Mouse (Mus musculus): Measurements from ENCODE around the gene Nlk. TPM values are rescaled to one million over a fixed set of nuclear protein-coding genes. Genes with fewer than 3 reads are reported as not detected.
"Not testable (repeated sequence)": the region's sequence is repeated elsewhere in the genome, so short reads cannot be mapped to it uniquely, and the experiment has no call there.

The Nlk gene
- polyA plus RNA-seq, 1 experiment from 2014 or later = 18.5 TPM

DNA sequence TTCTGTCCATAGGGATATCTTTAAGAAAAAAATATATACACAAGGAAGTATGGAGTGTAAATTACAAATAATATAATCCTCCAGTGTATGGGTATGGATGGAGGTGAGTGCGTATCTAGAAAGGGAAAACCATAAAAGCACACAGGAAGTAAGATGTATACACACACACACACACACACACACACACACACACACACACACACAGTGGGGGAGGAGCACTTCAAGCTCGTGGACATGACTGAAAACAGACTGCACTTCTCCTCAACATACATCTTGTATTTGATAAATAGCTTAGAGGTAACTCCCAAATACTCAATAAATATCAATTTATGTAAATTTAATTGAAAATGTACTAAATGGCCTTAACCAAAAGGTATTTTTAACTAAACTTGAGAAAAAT lies 32.3 kb downstream of the Nlk start:
- WGBS = 91% methylated on average over 2 of the region's 2 CpGs
- Histone ChIP-seq H3K4me1 (peaks cover 18% of the 10 kb centered on the region), H3K36me3 (no peaks in the 10 kb centered on the region), H3K9me3 (replicated peaks) (no peaks in the 10 kb centered on the region), H3K27ac (replicated peaks) (no peak overlapping the region), H3K4me3 (no peak overlapping the region), H3K27me3 (ENCODE audit: low read depth, poor library complexity, severe bottlenecking) (no peaks in the 10 kb centered on the region)
- no peak for DNase-seq (ENCODE audit: low spot score)

DNA sequence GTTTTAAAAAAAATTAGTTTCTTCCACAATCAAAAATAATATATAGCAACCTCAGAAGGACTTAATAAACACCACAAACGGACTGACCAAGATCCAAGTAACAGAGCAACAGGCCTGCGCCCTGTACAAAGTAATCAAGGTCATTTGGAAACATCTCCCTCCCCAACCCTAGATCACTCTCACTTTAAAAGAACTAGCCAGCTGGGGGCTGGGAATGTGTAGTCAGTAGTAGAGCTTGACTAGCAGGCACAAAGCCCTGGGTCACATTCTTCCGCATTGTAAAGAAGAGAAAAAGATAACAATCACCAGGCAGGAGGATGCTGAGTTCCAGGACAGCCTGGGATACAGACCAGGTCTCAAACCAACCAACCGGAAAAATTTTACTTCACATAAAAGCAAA lies 33.3 kb downstream of the Nlk start:
- no peak for DNase-seq (ENCODE audit: low spot score)
- no peaks in the 10 kb centered on the region for H3K36me3 ChIP-seq
- peaks cover 11% of the 10 kb centered on the region for H3K4me1 ChIP-seq
- H3K27ac ChIP-seq (replicated peaks) = no peak overlapping the region
- H3K9me3 ChIP-seq (replicated peaks) = no peaks in the 10 kb centered on the region
- WGBS = 64% methylated on average over 4 of the region's 4 CpGs
- no peaks in the 10 kb centered on the region for H3K27me3 ChIP-seq (ENCODE audit: low read depth, poor library complexity, severe bottlenecking)
- H3K4me3 ChIP-seq = no peak overlapping the region

GRCm38 (mm10) chr11:78649143-78649542 lies 48.0 kb downstream of the Nlk start:
- DNase-seq (ENCODE audit: low spot score) = no peak
- Histone ChIP-seq H3K36me3 (no peaks in the 10 kb centered on the region), H3K4me3 (no peak overlapping the region), H3K27me3 (ENCODE audit: low read depth, poor library complexity, severe bottlenecking) (no peaks in the 10 kb centered on the region), H3K27ac (replicated peaks) (no peak overlapping the region), H3K4me1 (no peaks in the 10 kb centered on the region; the same call in 1 of the 2 replicates), H3K9me3 (replicated peaks) (no peaks in the 10 kb centered on the region)
- 93% methylated on average over 2 of the region's 2 CpGs for WGBS

DNA sequence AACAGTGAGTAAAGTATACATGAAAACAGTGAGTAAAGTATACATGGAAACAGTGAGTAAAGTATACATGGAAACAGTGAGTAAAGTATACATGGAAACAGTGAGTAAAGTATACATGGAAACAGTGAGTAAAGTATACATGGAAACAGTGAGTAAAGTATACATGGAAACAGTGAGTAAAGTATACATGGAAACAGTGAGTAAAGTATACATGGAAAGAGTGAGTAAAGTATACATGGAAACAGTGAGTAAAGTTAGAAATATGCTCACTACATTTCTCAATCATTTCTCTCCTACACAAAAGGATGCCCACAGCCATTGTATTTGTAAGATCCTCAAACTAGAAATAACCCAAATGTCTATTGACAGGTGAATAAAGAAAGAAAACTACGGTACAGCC lies 48.8 kb downstream of the Nlk start:
- WGBS = 98% methylated on average over 1 of the region's 1 CpGs
- not testable (repeated sequence) for H3K36me3 ChIP-seq; DNase-seq (ENCODE audit: low spot score)

GRCm38 (mm10) chr11:78643746-78644145 lies 53.4 kb downstream of the Nlk start:
- H3K27me3 ChIP-seq (ENCODE audit: low read depth, poor library complexity, severe bottlenecking) = no peaks in the 10 kb centered on the region
- H3K27ac ChIP-seq (replicated peaks) = no peak overlapping the region
- H3K36me3 ChIP-seq = no peaks in the 10 kb centered on the region
- no peak for DNase-seq (ENCODE audit: low spot score)
- H3K4me1 ChIP-seq = peaks cover 5% of the 10 kb centered on the region
- 93% methylated on average over 7 of the region's 7 CpGs for WGBS
- no peaks in the 10 kb centered on the region for H3K9me3 ChIP-seq (replicated peaks)
- H3K4me3 ChIP-seq = no peak overlapping the region

More for the DNA sequence above, 48.8 kb downstream of the Nlk start:
- not testable (repeated sequence) for H3K9me3 ChIP-seq (replicated peaks); H3K4me3 ChIP-seq; H3K4me1 ChIP-seq; H3K27ac ChIP-seq (replicated peaks); H3K27me3 ChIP-seq (ENCODE audit: low read depth, poor library complexity, severe bottlenecking)

DNA sequence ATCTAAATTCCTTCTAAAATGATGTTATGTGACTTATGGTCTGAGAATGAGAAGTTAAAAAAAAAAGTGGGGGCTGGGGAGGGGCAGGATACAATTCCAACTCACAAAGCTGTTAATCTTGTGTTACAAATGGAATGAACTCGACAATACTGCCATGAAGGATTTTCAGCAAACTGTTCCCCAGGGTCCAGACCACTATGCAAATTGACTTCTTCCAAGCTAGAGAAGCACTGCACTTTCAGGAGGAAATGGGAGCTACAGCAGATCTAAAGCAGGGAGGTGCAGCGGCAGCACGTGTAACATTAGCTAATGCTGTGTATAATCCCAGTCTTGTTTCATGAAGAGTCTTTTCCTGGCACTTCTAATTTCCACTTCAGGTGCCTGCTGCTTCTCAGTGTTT lies 55.0 kb downstream of the Nlk start:
- Histone ChIP-seq H3K4me1 (peaks cover 5% of the 10 kb centered on the region), H3K27ac (replicated peaks) (no peak overlapping the region), H3K27me3 (ENCODE audit: low read depth, poor library complexity, severe bottlenecking) (no peaks in the 10 kb centered on the region), H3K9me3 (replicated peaks) (peaks cover 6% of the 10 kb centered on the region), H3K4me3 (no peak overlapping the region), H3K36me3 (peaks cover 6% of the 10 kb centered on the region)
- no peak for DNase-seq (ENCODE audit: low spot score)
- 79% methylated on average over 3 of the region's 3 CpGs for WGBS

DNA sequence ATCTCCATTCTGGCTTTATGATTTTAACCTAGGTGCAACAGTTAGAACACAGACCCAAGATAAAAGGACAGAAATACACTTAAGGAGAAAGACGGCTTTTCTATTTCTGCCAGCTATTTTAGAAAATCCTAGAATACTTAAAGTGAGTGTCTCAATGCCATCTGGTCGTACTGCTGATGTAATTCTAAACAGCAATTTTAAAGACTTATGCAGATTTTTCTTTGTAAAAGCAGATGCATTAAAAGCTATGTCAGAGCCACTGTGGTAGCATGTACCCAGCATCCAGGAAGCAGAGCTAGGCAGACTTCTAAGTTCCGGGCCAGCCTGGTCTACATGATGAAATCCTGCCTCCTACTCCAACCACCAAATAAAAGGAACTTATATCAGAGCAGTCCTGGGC lies 56.1 kb downstream of the Nlk start:
- Histone ChIP-seq H3K36me3 (peaks cover 15% of the 10 kb centered on the region), H3K4me3 (no peak overlapping the region), H3K27me3 (ENCODE audit: low read depth, poor library complexity, severe bottlenecking) (no peaks in the 10 kb centered on the region), H3K27ac (replicated peaks) (no peak overlapping the region), H3K9me3 (replicated peaks) (peaks cover 11% of the 10 kb centered on the region), H3K4me1 (peaks cover 5% of the 10 kb centered on the region)
- WGBS = 95% methylated on average over 3 of the region's 3 CpGs
- DNase-seq (ENCODE audit: low spot score) = no peak

DNA sequence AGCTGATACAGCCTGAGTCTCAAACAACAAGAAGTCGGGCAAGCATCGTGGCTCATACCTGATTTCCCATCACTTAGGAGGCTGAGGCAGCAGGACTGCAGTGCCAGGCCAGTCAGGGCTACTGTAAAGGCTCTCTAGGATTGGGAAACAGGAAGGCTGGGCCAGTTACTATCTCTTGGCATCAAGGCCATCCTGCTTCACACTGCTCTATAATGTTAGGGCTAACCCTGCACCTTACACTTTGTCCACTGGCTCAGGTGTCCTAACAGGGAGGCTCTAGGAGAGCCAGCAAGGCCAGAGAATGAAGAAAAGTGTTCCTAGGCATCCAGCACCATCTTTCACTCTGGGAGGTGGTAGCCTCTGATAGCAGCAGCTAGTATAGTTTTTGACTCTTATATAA lies 64.4 kb downstream of the Nlk start:
- H3K9me3 ChIP-seq (replicated peaks) = peaks cover 11% of the 10 kb centered on the region
- H3K27me3 ChIP-seq (ENCODE audit: low read depth, poor library complexity, severe bottlenecking) = no peaks in the 10 kb centered on the region
- H3K27ac ChIP-seq (replicated peaks) = no peak overlapping the region
- no peaks in the 10 kb centered on the region for H3K4me1 ChIP-seq
- no peak for DNase-seq (ENCODE audit: low spot score)
- 88% methylated on average over 2 of the region's 2 CpGs for WGBS
- H3K4me3 ChIP-seq = no peak overlapping the region
- peaks cover 19% of the 10 kb centered on the region for H3K36me3 ChIP-seq

DNA sequence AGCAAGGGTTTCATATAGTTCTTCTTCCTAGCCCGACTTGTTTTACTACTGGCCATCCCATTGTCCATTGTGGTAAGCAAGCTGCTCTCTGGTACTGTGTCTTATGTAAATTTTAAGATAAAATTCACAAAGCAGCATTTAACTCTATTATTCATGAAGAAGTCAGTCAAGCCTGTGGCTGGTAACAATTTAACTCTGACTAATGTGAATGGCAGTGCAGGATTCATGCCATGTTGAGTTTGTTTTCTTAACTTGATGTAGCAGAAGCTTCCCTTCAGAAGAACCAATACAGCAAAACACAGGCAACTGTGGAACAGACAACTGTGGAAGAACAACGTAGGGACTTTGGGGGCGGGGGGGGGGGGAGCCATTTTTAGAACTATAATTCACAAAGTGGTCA lies 68.3 kb downstream of the Nlk start:
- no peak for DNase-seq (ENCODE audit: low spot score)
- H3K36me3 ChIP-seq = 0 out of 2 replicates have a peak, but pooled peaks cover 9% of the 10 kb centered on the region
- H3K4me1 ChIP-seq = no peaks in the 10 kb centered on the region
- no peaks in the 10 kb centered on the region for H3K9me3 ChIP-seq (replicated peaks)
- 83% methylated on average over 3 of the region's 3 CpGs for WGBS
- no peak overlapping the region for H3K4me3 ChIP-seq
- H3K27ac ChIP-seq (replicated peaks) = no peak overlapping the region
- H3K27me3 ChIP-seq (ENCODE audit: low read depth, poor library complexity, severe bottlenecking) = no peaks in the 10 kb centered on the region

DNA sequence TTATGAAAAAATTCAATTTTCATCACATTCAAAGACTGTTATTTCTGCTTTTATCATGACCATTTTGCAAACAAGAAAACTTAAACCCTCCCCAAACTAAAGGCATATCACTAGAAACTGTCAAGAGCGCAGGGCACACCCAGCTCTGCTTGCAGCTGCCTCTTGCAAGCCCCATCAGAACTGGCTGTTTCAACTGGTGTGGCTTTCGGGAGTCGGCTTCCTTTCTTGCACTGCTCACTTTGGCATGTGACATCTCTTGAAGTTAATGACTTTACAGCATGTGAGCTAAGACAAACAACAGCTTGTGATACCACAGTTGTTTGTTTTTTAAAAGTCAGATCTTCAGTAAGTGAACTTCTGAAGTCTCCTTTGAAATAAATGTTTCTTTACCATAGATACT lies 72.8 kb downstream of the Nlk start:
- Histone ChIP-seq H3K27me3 (ENCODE audit: low read depth, poor library complexity, severe bottlenecking) (no peaks in the 10 kb centered on the region), H3K9me3 (replicated peaks) (no peaks in the 10 kb centered on the region), H3K4me1 (0 out of 2 replicates have a peak, but pooled peaks cover 9% of the 10 kb centered on the region), H3K4me3 (no peak overlapping the region), H3K27ac (replicated peaks) (no peak overlapping the region), H3K36me3 (0 out of 2 replicates have a peak, but pooled peaks cover 6% of the 10 kb centered on the region)
- WGBS = 83% methylated on average over 3 of the region's 3 CpGs
- no peak for DNase-seq (ENCODE audit: low spot score)

GRCm38 (mm10) chr11:78621926-78622325 lies 75.2 kb downstream of the Nlk start:
- H3K27me3 ChIP-seq (ENCODE audit: low read depth, poor library complexity, severe bottlenecking) = no peaks in the 10 kb centered on the region
- H3K9me3 ChIP-seq (replicated peaks) = no peaks in the 10 kb centered on the region
- DNase-seq (ENCODE audit: low spot score) = no peak
- H3K36me3 ChIP-seq = peaks cover 15% of the 10 kb centered on the region
- 0 out of 2 replicates have a peak, but pooled peaks cover 9% of the 10 kb centered on the region for H3K4me1 ChIP-seq
- no peak overlapping the region for H3K4me3 ChIP-seq
- H3K27ac ChIP-seq (replicated peaks) = no peak overlapping the region

DNA sequence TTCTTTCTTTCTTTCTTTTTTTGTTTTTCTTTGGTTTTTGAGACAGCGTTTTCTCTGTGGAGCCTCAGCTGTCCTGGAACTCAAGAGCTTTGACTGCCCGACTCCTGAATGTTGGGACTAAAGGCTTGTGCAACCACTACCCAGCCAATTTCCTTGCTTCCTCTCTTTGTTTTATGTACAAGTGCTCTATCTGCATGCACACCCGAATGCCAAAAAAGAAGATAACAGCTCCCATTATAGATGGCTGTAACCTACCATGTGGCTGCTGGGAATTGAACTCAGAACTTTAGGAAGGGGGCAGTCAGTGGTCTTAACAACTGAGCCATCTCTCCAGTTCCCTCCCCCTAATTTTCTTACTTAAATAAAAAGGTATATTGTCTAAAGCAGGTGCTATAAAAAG lies 77.0 kb downstream of the Nlk start:
- Histone ChIP-seq H3K36me3 (peaks cover 19% of the 10 kb centered on the region), H3K27me3 (ENCODE audit: low read depth, poor library complexity, severe bottlenecking) (no peaks in the 10 kb centered on the region), H3K27ac (replicated peaks) (no peak overlapping the region), H3K4me3 (no peak overlapping the region), H3K9me3 (replicated peaks) (no peaks in the 10 kb centered on the region), H3K4me1 (0 out of 2 replicates have a peak, but pooled peaks cover 9% of the 10 kb centered on the region)
- no peak for DNase-seq (ENCODE audit: low spot score)
- 93% methylated on average over 3 of the region's 3 CpGs for WGBS

GRCm38 (mm10) chr11:78611273-78611672 lies 85.9 kb downstream of the Nlk start:
- Histone ChIP-seq H3K36me3 (peaks cover 13% of the 10 kb centered on the region), H3K4me1 (peaks cover 12% of the 10 kb centered on the region; the same call in 1 of the 2 replicates), H3K27ac (replicated peaks) (no peak overlapping the region), H3K4me3 (no peak overlapping the region), H3K27me3 (ENCODE audit: low read depth, poor library complexity, severe bottlenecking) (no peaks in the 10 kb centered on the region), H3K9me3 (replicated peaks) (no peaks in the 10 kb centered on the region)
- DNase-seq (ENCODE audit: low spot score) = no peak

DNA sequence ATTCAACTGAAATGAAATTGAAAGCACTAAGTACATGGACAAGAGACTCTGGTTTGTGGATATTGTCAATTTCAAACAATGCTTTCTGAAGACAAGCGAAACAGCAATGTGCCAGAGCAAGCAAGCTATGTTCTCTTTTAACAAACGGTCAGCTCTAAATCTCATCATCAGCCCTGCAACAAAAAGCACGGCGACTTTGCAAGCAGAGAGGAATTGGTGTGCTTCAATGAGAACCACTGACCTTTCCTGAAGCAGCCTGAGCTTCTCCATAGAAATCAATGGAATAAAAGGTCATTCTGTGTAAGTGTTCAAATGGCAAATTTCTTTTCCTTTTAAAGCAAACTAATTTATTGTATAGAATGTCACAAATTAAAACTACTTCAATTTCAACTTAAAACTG lies 87.5 kb downstream of the Nlk start:
- no peak for DNase-seq (ENCODE audit: low spot score)
- Histone ChIP-seq H3K4me3 (no peak overlapping the region), H3K36me3 (peaks cover 17% of the 10 kb centered on the region), H3K9me3 (replicated peaks) (no peaks in the 10 kb centered on the region), H3K27me3 (ENCODE audit: low read depth, poor library complexity, severe bottlenecking) (no peaks in the 10 kb centered on the region), H3K4me1 (peaks cover 12% of the 10 kb centered on the region; the same call in 1 of the 2 replicates), H3K27ac (replicated peaks) (no peak overlapping the region)
- 74% methylated on average over 4 of the region's 4 CpGs for WGBS
